Mouse (Mus musculus) intestine, postnatal 0 days (tissue): ENCODE data around the gene Hils1. TPM values are rescaled to one million over a fixed set of nuclear protein-coding genes. Genes with fewer than 3 reads are reported as not detected.

ENCODE experiments used
- ATAC-seq: fragments of 200-750 bp; cut with Nextera tagmentation; 2 replicates; pipeline ENCODE4 v1.8.0; 2017; ENCODE audit warnings: mild to moderate bottlenecking, moderate TSS enrichment, moderate library complexity
- H3K27ac ChIP-seq: fragments of 300-500 bp; sonication (generic); 2 replicates; pipeline ENCODE4 v1.5.1; 2014; ENCODE audit warnings: mild to moderate bottlenecking, low read depth, low read length, moderate library complexity
- H3K27me3 ChIP-seq: fragments of 300-500 bp; sonication (generic); replicated peaks from 2 replicates; pipeline ENCODE4 v1.6.1; 2014; ENCODE audit warnings: low read length, mixed read lengths; ENCODE audit not compliant: control insufficient read depth, insufficient read depth
- H3K36me3 ChIP-seq: fragments of 300-500 bp; sonication (generic); 2 replicates; pipeline ENCODE4 v1.6.1; 2014; ENCODE audit warnings: mild to moderate bottlenecking, moderate library complexity; ENCODE audit not compliant: control insufficient read depth, insufficient read depth
- H3K4me1 ChIP-seq: fragments of 300-500 bp; sonication (generic); replicated peaks from 2 replicates; pipeline ENCODE4 v1.6.1; 2014; ENCODE audit warnings: antibody characterized with exemption, low read length, mixed read lengths; ENCODE audit not compliant: control insufficient read depth, insufficient read depth
- H3K4me2 ChIP-seq: fragments of 300-500 bp; sonication (generic); replicated peaks from 2 replicates; pipeline ENCODE4 v1.6.1; 2014; ENCODE audit warnings: low read depth, mild to moderate bottlenecking, moderate library complexity
- H3K4me3 ChIP-seq: fragments of 300-500 bp; sonication (generic); 2 replicates; pipeline ENCODE4 v1.5.1; 2014; ENCODE audit warnings: low read depth, low read length
- H3K9ac ChIP-seq: fragments of 300-500 bp; sonication (generic); 2 replicates; pipeline ENCODE4 v1.6.1; 2014; ENCODE audit warnings: mild to moderate bottlenecking, low read depth, low read length
- H3K9me3 ChIP-seq: fragments of 300-500 bp; sonication (generic); 2 replicates; pipeline ENCODE4 v1.6.1; 2016; ENCODE audit warnings: mixed run types; ENCODE audit not compliant: control insufficient read depth
- CTCF ChIP-seq: sonication (generic); IDR thresholded peaks from 2 replicates; pipeline ENCODE4 v1.5.1; 2016; ENCODE audit warnings: low read depth, mild to moderate bottlenecking, control low read depth, antibody characterized with exemption, moderate library complexity
- WGBS: fragments of 180-500 bp; shearing (Covaris S2); extraction: QIAGEN DNeasy Blood & Tissue Kit; methylation state at CpG from one replicate; pipeline ENCODE4 v1.1.7; 2014; 5-methylcytosine and 5-hydroxymethylcytosine counted together
- polyA plus RNA-seq: library from polyadenylated mRNA; unstranded; fragments of >200 nt; fragmentation: Nextera tagmentation; extraction: Ambion mirVana; gene quantifications from 2 replicates; pipeline ENCODE4 v1.2.1, GENCODE M21; 2015

Gene Hils1
- polyA plus RNA-seq, 1 experiment from 2014 or later, result not detected

DNA sequence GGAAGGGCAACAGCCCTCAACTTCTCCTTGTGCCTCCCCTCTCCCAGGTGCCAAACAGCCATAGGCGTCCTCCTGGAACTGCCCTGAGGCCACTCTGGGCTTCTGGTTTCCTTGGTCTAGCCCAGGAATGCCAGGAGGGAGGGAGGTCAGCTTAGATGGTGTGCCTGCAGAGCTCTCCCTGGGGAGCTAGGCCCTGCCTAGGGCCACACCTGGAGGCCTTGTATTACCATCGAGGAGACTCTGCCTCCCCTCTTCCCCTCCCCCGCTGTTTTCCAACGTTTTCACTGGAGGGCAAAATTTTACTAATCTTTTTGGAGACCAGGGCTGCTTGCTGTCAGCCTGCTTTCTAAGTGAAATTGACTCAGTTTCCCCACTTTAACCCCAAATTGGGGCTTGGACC lies 38.6 kb downstream of the Hils1 start:
- Histone ChIP-seq H3K4me2 (peak overlapping the region; percentile 73), H3K4me1 (peaks cover 8% of the 10 kb centered on the region), H3K4me3 (no peak overlapping the region), H3K27me3 (0 out of 2 replicates have a peak, but pooled peaks cover 4% of the 10 kb centered on the region), H3K27ac (no peak overlapping the region), H3K9me3 (no peaks in the 10 kb centered on the region), H3K36me3 (peaks cover 40% of the 10 kb centered on the region), H3K9ac (no peak overlapping the region)
- TF ChIP-seq CTCF, result no peak
- 44% methylated on average over 4 of the region's 4 CpGs for WGBS
- no peak for ATAC-seq

DNA sequence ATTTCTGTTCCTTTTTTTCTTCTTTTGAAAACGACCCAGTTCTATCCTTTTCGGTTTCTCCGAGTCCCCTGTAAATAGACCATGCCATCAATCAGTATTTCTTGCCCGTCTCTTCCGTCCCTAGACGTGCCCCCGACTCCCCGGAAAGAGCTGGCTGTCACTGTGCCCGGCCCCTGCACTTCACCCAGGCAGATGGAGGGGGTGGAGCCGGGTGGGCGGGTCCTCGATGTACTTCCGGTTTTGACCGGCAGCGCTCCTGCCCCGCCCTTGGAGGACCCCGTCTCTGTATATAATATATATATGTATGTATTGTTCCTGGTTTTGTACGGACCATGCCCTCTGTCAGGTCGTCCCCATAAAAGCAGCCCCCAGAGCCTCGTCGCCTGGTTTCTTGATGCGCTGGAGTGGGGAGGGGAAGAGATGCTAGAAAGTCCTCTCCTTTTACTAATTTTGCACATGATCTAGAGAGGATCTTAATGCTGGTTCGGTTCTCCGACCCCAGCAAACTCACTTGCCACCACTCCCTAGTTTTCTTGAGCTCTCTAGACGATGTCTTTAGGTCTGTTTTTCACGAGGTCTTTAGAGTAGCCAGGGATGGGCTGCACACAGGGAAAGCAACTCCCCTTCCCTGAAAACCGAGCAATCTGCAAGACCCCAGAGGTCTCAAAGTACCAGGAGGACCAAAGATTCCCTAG lies 39.3 kb downstream of the Hils1 start:
- TF ChIP-seq CTCF, result no peak
- Histone ChIP-seq H3K4me1 (peaks cover 8% of the 10 kb centered on the region), H3K9me3 (no peaks in the 10 kb centered on the region), H3K9ac (peak overlapping the region; percentile 38; the same call in 1 of the 2 replicates), H3K36me3 (peaks cover 38% of the 10 kb centered on the region), H3K4me3 (peak overlapping the region; percentile 42), H3K4me2 (peak overlapping the region; percentile 73), H3K27me3 (0 out of 2 replicates have a peak, but pooled peaks cover 4% of the 10 kb centered on the region), H3K27ac (no peak overlapping the region)
- 2% methylated on average over 27 of the region's 27 CpGs for WGBS
- ATAC-seq, result peak; percentile 48

DNA sequence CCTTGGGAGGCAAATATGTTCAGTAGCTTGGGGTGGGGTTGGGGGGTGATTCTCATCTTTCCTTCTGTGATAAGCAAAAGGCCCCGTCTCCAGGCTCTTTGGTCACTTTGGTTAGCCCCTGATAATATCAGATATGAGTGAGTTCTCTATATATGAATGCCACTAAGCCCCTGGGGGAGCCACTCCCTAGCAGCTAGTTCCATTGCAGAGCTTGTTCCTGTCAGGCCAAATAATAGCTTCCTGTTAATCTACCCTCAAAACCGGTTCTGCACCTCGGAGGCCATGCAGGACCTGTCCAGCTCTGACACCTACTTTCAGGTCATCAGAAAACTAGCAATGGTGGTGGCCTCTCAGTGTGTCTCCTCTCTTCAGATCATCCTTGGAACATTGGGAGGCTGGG lies 40.0 kb downstream of the Hils1 start:
- Histone ChIP-seq H3K27me3 (0 out of 2 replicates have a peak, but pooled peaks cover 4% of the 10 kb centered on the region), H3K36me3 (peaks cover 31% of the 10 kb centered on the region), H3K9ac (no peak overlapping the region), H3K4me2 (peak overlapping the region; percentile 73; the same call in 1 of the 2 replicates), H3K27ac (no peak overlapping the region), H3K4me1 (peaks cover 8% of the 10 kb centered on the region), H3K9me3 (no peaks in the 10 kb centered on the region), H3K4me3 (no peak overlapping the region)
- ATAC-seq, result no peak
- no peak for TF ChIP-seq CTCF
- WGBS, result 37% methylated on average over 3 of the region's 3 CpGs

DNA sequence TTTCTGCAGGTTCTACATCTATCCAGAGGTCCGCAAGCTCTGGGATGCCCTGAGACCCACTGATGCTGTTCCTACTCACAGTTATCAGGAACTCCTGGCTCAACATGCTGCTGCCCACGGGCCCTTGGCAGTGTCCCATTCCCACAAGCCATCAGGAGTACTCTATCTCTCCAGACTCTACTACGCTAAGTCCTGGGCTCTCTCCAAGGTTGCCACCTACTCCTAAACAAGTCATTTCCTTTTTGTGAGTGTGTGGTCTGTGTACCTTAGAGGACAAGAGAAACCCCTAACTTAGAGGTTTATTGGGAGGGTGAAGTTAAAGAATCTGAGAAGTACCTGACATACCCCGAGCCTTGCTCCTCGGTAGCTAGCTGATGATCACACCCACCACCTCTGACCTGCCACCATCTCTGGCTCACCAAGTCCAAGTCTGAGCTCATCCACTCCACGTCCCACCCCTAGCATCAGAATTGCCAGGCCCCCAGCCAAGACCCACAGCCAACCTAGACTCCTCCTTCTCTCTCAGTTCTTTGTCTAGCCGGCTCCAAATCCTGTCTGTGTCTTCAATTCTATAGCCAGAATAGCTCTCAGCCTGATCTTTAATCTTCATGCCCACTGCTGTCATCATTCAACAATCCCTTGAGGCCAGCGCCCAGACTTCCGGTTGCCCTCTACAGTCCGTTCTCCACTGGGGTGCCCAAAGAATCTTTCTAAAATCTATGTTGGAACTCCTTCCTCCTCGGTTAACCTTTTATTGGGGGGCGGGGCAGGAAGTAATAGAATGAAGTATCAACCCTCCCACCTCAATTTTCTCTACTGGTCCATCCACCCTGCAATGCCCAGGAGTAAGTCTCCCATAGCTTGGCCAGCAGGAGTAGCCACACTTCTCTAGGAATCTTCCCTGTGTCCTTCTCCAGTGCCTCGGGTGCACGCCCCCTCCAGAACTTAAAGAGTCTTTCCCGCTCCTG lies 41.6 kb downstream of the Hils1 start:
- peak overlapping the region; percentile 66 for H3K27ac ChIP-seq
- WGBS, result 34% methylated on average over 15 of the region's 15 CpGs

DNA sequence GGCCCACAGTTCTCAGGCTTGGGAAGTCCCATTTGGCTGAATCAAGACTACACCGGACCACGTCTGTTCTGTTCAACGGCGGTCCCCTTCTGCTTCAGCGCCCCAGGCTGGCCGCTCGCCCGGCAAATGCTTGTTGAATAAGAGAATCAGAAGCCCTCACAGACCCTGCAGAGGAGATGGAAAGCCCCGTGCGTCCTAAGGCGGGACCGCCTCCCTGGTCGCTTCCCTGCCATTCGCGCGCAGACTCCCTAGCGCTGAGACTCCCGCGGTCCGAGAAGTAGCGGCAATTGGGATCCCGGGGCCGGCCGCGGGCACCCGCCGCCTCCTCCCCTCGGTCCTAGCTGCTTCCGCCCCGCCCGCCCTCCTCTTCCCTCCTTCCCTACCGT lies 42.2 kb downstream of the Hils1 start, which contains the start of gene Samd14:
TSS of gene Samd14 (plus strand) at position 251 of the 386 bp plus-strand sequence.
- Histone ChIP-seq H3K36me3 (peaks cover 13% of the 10 kb centered on the region; the same call in 1 of the 2 replicates), H3K4me2 (peak within 1 kb of the TSS; percentile 86), H3K9me3 (no peaks in the 10 kb centered on the region), H3K9ac (peak within 1 kb of the TSS; percentile 58), H3K4me1 (peaks cover 8% of the 10 kb centered on the region), H3K4me3 (peak within 1 kb of the TSS; percentile 55), H3K27me3 (0 out of 2 replicates have a peak, but pooled peaks cover 4% of the 10 kb centered on the region), H3K27ac (peak within 1 kb of the TSS; percentile 66)
- WGBS, result under 1% methylated on average over 32 of the region's 32 CpGs
- no peak for TF ChIP-seq CTCF
- ATAC-seq, result peak; percentile 28

More for the DNA sequence above, 41.6 kb downstream of the Hils1 start:
- no peak for TF ChIP-seq CTCF
- Histone ChIP-seq H3K36me3 (peaks cover 18% of the 10 kb centered on the region; the same call in 1 of the 2 replicates), H3K4me1 (peaks cover 8% of the 10 kb centered on the region), H3K9me3 (no peaks in the 10 kb centered on the region), H3K9ac (peak overlapping the region; percentile 58; the same call in 1 of the 2 replicates), H3K4me3 (peak overlapping the region; percentile 55), H3K27me3 (0 out of 2 replicates have a peak, but pooled peaks cover 4% of the 10 kb centered on the region), H3K4me2 (peak overlapping the region; percentile 86)
- no peak for ATAC-seq
